Mouse (Mus musculus): ENCODE measurements around the gene Zfp263.

Zfp263 gene

DNA sequence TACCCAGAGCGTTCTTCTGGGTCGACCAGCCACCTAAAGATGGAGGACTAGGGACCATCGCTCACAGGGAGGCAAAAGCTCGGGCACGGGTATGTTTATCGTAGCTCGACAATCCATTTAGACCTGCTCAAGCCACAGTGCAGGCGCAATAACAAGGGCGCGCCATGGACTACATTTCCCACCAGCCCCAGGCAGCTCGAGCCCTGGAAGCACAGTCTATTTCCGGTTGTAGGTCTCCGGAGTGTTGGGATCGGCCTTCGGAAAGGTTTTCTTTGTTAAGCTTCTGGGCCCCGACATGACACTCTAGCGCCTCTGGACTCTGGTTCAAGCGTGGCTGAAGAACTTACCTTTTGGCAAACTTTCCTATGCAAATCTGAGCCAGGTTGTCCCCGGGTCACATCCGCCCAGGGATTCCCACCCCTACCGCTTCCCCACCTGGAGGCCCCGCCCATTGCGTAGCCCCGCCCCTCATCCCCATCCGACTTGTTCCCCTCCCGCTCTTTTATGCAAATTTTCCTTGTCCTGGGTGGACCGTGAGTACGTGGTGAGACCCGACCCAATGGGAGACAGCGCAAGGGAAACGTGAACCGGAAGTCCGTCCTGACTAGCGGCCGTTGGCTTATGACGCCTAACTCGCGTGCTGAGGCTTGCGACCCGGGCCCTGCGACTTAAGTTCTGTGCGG is at the start of gene Zfp263:
Gene Zfp263, plus strand, starts transcription at position 591 of the 683 bp plus-strand sequence.
- DNase-seq, result peak; percentile 91 to 95

DNA sequence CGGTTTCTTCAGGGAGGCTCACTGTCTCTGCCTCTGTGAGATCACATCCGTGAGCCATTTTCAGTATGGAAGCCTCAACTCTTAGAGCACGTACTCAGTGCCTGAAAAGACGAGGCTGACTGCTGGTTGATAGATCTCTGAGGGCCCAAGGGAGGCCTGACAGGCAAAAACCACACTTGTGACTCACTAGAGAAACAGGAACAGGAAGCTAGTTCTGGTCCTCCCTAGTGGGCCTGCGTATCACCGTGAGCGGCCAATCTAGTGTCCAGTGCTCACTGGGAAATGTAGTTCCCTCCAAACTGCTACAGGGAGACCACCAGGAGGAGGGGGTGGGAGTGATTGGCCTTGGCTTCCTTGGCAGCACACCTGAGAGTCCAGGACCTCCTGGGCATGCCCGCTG is 44.6 kb upstream of the Zfp263 start:
- DNase-seq, result no peak

DNA sequence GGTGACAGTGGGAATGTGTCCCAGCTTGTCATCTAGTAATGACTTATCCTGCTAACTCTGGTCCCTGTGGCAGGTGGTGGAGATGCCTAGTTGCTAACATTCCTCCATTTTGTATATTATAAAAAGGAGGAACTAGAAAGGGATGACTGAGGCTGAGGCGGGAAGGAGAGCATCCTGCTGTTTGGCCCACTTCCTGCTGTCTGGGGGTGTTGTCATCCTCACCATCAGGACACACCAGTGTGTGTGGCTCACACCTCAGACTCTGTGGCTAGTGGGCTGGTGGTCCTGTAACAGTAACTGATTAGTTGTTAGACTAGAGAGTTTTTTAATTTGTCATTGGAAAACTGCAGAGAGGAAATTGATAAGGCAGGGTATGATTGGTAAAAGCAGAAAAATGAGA is 43.0 kb upstream of the Zfp263 start:
- no peak for DNase-seq

DNA sequence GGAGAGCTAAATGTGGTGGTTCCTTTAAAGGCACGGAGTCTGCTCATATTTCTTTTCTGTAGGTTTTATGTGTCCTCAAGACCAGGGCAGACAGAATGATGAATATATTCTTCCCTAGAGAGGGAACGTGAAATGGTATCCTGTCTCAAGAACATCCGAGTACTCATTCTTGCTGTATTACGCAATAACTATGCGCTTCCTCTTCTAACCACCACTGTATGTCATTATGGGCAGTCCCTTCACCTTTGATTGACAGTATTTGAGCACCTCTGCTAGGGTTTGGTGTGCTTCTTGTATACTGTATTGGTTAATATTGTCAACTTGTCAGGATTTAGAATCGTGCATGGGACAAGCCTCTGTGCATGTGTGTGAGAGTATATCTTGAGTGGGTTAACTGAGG is 37.2 kb upstream of the Zfp263 start:
- DNase-seq, result no peak

DNA sequence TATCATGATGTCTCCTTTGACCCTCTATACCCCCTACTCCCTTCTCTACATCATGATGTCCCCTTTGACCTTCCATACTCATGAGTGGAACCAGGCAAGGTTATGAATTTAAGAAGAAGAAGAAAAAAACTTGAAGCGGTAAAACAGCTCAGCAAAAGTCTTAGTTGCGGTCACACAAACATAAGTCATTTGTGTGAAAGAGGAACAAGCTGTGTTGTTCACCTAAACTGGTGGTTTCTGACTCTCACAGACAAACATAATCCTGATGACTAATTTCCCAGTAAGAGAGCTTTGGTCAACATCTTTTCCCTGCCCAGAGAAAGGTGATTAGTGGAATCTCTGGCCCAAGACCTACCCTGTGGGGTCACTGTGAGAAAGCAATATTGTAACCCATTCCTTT is 29.2 kb upstream of the Zfp263 start:
- DNase-seq, result no peak

DNA sequence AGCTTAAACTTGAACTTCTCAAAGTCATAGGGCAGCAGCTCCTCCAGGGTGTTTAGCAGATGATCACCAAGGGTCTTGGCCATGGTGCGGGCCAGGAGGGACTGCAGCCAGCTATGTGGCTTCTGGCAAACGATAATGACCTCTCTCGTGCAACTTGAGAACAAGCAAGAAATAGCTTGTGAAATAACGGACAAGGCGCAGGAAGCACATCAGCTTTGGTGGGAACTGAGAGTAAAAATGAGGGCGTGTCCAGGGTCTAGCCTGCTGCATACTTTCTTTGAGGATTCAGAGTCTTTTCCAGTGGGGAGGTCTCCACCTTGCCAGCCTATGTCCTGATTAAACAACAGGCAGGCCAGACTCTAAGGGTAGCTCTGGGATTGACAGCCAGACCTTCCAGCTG is 25.9 kb upstream of the Zfp263 start, which contains the start of gene Mefv:
Gene Mefv, minus strand, starts transcription at position 118 of the 400 bp plus-strand sequence.
- no peak for DNase-seq

DNA sequence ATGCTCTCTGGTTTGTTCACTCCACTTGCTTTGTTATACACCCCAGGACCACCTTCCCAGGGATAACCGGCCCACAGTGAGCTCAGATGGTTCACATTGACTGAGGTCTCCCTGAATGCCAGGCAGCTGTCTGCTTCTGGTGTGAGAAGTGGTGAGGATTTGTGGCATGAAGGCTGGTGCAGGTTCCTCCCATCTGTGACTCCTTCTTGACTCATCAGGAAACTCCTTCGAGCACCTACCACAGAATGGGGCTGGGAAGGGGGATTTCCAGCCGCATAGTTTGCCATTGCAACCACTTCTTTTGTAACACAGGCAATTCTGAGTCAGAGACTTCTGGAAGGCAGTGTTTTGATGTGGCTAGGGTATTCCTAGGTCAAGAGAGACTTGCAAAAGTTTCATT is 20.7 kb upstream of the Zfp263 start:
- DNase-seq, result no peak

DNA sequence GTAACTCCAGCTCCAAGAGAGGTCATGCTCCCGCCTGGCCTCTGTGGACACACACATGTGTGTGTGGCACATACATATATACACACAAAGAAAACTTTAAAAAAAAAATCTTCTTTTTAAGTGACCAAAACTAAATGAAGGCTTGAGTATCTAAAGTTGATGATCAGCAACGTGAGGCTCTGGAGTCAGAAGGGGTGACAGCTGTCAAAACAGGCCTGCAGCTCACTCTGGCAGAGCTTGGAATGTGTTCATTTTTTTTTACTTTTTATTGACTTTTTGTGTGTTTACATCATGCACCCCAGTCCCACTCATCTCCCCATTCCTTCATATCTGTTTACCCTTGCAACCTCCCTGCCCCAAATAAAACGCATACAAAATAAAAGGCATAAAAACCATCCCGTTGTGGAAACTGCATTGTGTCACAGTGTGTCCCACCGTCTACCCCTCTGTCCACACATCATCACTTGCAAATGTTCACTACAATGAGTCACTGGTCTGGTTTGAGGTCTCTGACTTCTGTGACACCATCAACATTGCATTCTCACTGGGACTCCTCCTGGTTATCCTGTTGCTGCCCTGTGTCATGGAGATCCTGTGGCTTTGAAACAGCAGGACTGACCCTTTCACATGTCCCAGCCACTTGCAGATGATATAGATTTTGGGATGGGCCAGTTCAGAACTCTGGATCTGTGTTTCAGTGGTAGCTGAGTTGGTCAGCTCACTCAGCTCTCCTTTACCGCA is 15.7 kb upstream of the Zfp263 start:
- no peak for DNase-seq

DNA sequence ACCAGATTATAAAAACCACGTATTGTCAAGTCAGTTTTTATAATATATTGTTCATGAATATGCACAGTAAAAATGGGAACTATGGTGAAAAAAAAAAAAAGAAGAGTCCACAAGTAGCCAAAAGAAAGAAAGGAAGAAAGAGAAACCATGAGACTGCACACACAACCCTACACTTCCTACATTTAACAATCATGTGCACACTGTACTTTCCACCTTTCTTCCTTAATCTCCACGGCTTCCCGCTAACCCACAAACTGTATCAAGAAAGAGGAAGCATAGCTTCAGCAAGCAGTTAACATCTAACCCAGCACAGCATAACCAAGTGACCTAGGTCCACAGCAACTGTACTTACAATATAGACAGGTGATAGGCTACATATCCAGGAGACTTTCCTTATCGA is 11.3 kb upstream of the Zfp263 start:
- no peak for DNase-seq

DNA sequence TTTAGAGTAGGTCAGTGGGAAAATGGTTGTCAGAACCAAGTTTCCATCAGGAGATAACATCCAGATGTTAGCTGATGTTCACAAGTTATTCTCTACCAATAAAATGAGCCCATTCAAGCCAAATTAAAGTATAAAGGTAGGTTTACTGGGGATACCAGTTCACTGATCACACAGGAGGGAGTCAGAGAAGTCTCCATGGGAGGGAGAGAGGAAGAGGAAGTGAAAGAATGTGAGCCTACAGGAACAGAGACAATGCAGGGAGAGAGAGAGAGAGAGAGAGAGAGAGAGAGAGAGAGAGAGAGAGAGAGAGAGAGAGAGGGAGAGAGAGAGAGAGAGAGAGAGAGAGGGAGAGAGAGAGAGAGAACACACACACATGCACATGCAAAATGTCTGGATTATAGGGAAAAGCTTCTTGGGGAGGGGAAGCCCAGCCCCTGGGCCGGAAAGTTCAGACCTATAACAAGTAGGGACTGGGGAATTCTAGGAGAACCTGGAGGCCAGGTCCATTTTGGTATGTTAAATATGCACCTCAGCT is 10.6 kb upstream of the Zfp263 start:
- DNase-seq, result no peak

DNA sequence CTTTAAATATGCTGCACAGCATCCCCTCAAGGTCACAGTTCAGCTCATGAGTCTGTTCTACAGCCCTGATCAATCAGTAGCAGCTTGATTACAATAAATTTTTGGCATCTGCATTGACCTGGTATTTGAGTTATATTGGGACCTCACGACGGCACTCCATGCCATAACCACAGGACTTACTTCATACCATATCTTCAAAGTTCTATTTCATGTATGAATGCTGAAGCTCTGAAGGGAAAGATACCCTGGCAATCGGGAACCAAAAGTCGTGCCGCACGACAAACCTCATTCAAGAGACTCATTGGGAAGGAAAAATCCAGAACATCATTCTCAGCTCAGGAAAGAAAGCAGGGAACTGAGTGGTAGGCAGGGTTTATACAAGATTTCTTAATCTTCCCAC is 1.4 kb upstream of the Zfp263 start:
- DNase-seq, result peak in 1 of 2 experiments; percentile 15

DNA sequence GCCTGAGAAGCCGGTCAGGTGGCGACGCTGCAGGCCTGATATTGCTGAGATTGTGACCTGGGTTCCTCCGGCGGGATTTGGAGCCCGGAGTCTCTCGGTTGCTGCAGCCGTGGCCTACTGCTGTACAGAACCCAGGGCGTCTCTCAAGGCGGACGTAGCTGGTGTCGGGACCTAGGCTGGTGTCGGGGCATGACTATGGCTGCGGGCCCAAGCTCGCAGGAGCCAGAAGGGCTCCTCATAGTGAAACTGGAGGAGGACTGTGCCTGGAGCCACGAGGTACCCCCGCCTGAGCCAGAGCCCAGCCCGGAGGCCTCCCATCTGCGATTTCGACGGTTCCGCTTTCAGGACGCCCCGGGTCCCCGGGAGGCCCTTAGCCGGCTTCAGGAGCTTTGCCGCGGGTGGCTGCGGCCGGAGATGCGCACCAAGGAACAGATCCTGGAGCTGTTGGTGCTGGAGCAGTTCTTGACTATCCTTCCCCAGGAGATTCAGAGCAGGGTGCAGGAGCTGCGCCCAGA is 350 bp downstream of the Zfp263 start:
- DNase-seq, result no peak

DNA sequence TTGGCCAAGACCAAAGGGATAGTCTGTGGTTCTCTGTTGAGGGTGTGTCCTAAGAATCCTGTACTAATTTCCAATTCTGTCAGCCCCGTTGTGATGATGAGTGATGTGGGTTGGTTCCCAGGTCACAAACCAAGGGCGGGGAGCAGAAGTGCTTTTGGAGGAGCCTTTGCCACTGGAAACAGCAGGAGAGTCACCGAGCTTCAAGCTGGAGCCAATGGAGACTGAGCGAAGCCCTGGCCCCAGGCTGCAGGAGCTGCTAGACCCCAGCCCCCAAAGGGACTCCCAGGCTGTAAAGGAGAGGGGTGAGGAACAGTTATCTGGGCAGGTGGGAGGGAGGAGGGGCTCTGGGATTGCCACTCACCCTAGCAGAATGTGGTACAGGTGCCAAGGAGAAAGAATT is 1.8 kb downstream of the Zfp263 start:
- peak in 1 of 2 experiments; percentile 9 for DNase-seq

DNA sequence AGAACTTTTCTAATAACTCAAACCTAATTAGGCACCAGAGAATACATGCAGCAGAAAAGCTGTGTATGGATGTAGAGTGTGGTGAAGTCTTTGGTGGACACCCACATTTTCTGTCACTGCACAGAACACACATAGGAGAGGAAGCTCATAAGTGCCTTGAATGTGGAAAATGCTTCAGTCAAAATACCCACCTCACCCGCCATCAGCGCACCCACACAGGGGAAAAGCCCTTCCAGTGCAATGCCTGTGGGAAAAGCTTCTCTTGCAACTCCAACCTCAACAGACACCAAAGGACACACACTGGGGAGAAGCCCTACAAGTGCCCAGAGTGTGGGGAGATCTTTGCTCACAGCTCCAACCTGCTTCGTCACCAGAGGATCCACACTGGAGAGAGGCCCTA is 5.1 kb downstream of the Zfp263 start:
- DNase-seq, result no peak

DNA sequence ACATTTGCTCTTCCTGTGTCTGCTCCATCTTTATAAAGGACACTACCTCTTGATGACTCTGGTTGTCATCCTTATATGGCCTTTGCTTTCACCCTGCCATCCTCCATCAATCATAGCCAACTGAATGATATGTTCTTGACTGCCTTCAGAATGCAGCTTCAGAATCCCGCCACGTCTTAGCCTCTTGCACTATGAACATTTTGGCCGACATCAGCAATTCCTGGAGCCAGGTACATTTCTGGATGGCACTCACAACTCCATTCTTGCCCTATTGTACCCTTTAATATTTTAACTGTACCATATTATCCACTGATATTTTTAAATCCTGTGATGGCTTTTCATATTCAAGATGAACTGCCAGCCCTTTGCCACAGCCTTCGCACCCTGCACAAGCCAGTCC is 27.7 kb downstream of the Zfp263 start:
- DNase-seq, result no peak

DNA sequence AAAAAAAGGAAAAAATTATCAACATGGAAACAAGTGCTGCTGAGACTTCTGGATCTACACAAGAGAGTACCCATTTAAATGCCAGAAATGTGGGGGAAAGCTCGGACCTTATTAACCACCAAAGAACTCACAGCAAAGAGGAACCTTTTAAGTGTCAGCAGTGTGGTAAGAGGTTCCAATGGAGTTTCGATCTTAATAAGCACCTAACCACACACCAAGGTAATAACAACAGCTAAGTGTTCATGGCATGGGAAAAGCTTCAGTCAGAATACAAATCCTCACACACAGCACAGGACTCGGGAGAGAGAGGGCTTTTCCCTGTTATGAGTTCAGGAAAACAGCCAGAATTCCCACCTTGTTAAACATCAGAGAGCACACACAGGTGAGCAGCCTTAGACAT is 32.5 kb downstream of the Zfp263 start:
- no peak for DNase-seq

DNA sequence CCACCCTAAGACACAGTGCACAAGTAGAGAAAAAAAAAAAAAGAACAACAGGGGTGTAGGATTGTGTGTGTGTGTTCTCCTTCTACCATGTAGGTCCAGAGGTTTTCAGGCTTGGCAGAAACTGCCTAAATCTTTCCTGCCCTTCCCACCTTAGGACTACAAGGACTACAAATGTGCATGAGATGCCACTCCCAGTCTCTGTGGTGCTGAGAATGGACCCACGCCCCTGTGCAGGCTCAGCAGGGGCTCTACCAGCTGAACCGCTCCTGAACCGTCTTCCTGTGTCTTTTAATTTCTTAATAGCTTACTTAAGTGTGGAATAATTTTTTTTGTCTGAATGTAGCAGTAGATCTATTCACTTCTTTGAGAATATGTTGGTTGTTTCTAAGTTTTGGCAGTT is 34.1 kb downstream of the Zfp263 start:
- no peak for DNase-seq

DNA sequence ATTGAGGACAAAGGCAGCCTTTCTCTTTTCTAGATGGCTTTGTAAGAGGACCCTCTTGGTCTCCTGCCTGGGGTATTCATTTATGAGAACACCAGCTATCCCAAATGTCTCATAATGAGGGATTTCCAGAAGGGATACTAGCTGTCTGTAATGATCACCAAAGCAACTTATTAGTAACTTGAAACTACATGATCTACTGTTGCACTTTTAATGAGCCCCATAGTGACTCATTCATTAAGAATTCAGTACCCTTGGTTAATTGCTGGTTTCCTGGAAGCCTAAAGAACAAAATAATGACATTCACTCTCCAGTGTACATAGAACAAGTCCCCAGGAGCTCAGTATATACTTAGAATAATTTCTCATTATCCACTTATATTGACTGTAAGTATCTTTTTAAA is 37.3 kb downstream of the Zfp263 start:
- DNase-seq, result no peak

DNA sequence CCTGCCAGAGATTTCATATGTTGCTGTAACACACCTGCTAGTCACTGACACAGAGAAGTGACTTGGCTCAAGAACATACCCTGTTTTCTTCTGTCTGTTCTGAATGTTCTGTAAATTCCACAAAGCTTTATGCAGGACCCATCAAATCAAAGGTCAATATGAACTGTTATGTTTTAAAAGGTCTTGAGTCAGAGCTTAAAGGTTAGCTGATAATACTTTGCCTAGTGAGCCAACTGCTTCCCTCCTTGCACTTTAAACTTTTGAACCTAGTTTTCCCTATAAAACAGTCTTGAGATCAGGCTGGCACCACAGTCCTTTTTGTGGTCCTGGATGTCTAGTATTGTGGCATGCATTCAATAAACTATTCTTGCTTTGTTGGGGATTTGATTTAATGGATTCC is 44.5 kb downstream of the Zfp263 start:
- no peak for DNase-seq
